ENCODE assay signal across 12 mouse cellular contexts in the genomic region with DNA sequence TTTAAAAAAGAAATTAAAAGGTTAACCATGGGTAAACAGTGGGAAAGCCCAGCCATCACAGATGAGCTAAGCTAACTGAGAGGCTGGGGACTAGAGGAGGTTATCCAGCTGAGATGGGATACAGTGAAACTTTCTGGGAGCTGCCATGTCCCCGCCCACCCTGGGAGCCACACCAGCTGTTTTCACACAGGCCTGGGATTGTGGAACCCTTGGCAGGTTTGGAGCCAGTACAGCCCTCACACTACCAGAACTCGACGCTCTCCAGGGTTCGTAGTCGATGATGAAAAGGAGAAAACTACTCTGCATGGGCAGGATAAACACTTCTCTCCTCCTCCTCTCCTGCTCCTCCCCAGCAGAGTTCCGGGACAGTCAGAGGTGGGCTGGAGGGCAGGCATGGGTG. TPM values are rescaled to one million over a fixed set of nuclear protein-coding genes. Genes with fewer than 3 reads are reported as not detected.
DNase-seq lines count a peak whose midpoint lies in the region; ATAC-seq lines count a peak whose summit lies in the region.
"Had no signal": no experiment of that assay in that cellular context is flagged by ENCODE, and none has a peak within 500 bp of the region (broad histone marks: within the 10 kb centered on the region; RNA-seq: fewer than 3 reads in every experiment).

No protein-coding gene starts in this region.

- peaks cover 15% of the 10 kb centered on the region for H3K4me1 ChIP-seq in heart, embryonic 12.5 days (replicated peaks)
- 0 out of 2 replicates have a peak, but pooled peaks cover 3% of the 10 kb centered on the region for H3K4me1 ChIP-seq in lung, embryonic 16.5 days (replicated peaks; ENCODE audit: control insufficient read depth, insufficient read depth, low read length)
- 0 out of 2 replicates have a peak, but pooled peaks cover 7% of the 10 kb centered on the region for H3K4me1 ChIP-seq in intestine, embryonic 15.5 days (replicated peaks)
- H3K4me1 ChIP-seq in stomach, embryonic 16.5 days (ENCODE audit: control insufficient read depth, insufficient read depth, low read length), result peaks cover 5% of the 10 kb centered on the region; the same call in 1 of the 2 replicates

- no peaks in the 10 kb centered on the region for H3K27me3 ChIP-seq in heart, embryonic 12.5 days (replicated peaks)
- H3K27me3 ChIP-seq in lung, embryonic 16.5 days (ENCODE audit: control insufficient read depth, insufficient read depth, low read depth, low read length), result no peaks in the 10 kb centered on the region
- H3K27me3 ChIP-seq in intestine, embryonic 15.5 days (replicated peaks), result no peaks in the 10 kb centered on the region
- H3K27me3 ChIP-seq in stomach, embryonic 16.5 days (ENCODE audit: control insufficient read depth, insufficient read depth, low read length), result no peaks in the 10 kb centered on the region

- no peak overlapping the region for H3K4me2 ChIP-seq in heart, embryonic 12.5 days
- no peak overlapping the region for H3K4me2 ChIP-seq in lung, embryonic 16.5 days (ENCODE audit: low read depth, low read length)
- no peak overlapping the region for H3K4me2 ChIP-seq in intestine, embryonic 15.5 days (replicated peaks)
- H3K4me2 ChIP-seq in stomach, embryonic 16.5 days (ENCODE audit: low read depth, low read length), result no peak overlapping the region

- H3K9me3 ChIP-seq in heart, embryonic 12.5 days (replicated peaks), result no peaks in the 10 kb centered on the region
- no peaks in the 10 kb centered on the region for H3K9me3 ChIP-seq in lung, embryonic 16.5 days (ENCODE audit: control insufficient read depth, low read length)
- no peaks in the 10 kb centered on the region for H3K9me3 ChIP-seq in intestine, embryonic 15.5 days
- no peaks in the 10 kb centered on the region for H3K9me3 ChIP-seq in stomach, embryonic 16.5 days (replicated peaks; ENCODE audit: control insufficient read depth, low read length)

- WGBS in heart, embryonic 12.5 days, result 48% methylated on average over 6 of the region's 6 CpGs
- WGBS in lung, embryonic 16.5 days, result 19% methylated on average over 6 of the region's 6 CpGs
- WGBS in intestine, embryonic 15.5 days, result 35% methylated on average over 6 of the region's 6 CpGs
- WGBS in stomach, embryonic 16.5 days, result 21% methylated on average over 6 of the region's 6 CpGs

- H3K4me3 ChIP-seq in heart, embryonic 12.5 days, result no peak overlapping the region
- H3K4me3 ChIP-seq in lung, embryonic 16.5 days (ENCODE audit: low read length), result no peak overlapping the region
- no peak overlapping the region for H3K4me3 ChIP-seq in intestine, embryonic 15.5 days (replicated peaks)
- no peak overlapping the region for H3K4me3 ChIP-seq in stomach, embryonic 16.5 days (replicated peaks; ENCODE audit: low read length)

- H3K27ac ChIP-seq in heart, embryonic 12.5 days (ENCODE audit: poor library complexity, severe bottlenecking), result no peak overlapping the region
- H3K27ac ChIP-seq in lung, embryonic 16.5 days (ENCODE audit: low read length), result no peak overlapping the region
- 0 out of 2 replicates have a peak overlapping the region, but pooled peaks have one; percentile 40 for H3K27ac ChIP-seq in intestine, embryonic 15.5 days
- H3K27ac ChIP-seq in stomach, embryonic 16.5 days (ENCODE audit: low read length), result peak overlapping the region; percentile 75

- peak; percentile 74 to 82 for DNase-seq in heart, adult 18-20 months
- no peak for DNase-seq in lung, adult 18-20 months
- no peak for DNase-seq in thymus, adult 18-20 months
- no peak for DNase-seq in adrenal gland, adult (ENCODE audit: inconsistent age in 2 of 2, low spot score in 1 of 2)
- DNase-seq: cerebellum, adult 11-12 months; liver had no signal

- no peak overlapping the region for H3K9ac ChIP-seq in heart, embryonic 12.5 days
- H3K9ac ChIP-seq in lung, embryonic 16.5 days (ENCODE audit: low read length), result no peak overlapping the region
- H3K9ac ChIP-seq in intestine, embryonic 15.5 days, result no peak overlapping the region
- peak overlapping the region; percentile 41; the same call in 1 of the 2 replicates for H3K9ac ChIP-seq in stomach, embryonic 16.5 days (ENCODE audit: low read length)

- no peaks in the 10 kb centered on the region for H3K36me3 ChIP-seq in heart, embryonic 12.5 days
- H3K36me3 ChIP-seq in lung, embryonic 16.5 days (ENCODE audit: control insufficient read depth, insufficient read depth, low read length), result no peaks in the 10 kb centered on the region
- no peaks in the 10 kb centered on the region for H3K36me3 ChIP-seq in intestine, embryonic 15.5 days
- H3K36me3 ChIP-seq in stomach, embryonic 16.5 days (ENCODE audit: control insufficient read depth, insufficient read depth, low read length), result no peaks in the 10 kb centered on the region
- H3K36me3 ChIP-seq: G1E had no signal

- no peak for ATAC-seq in heart, embryonic 12.5 days (ENCODE audit: insufficient number of reproducible peaks, low FRiP score)
- peak; percentile 58; the same call in 1 of the 2 replicates for ATAC-seq in lung, embryonic 16.5 days (ENCODE audit: low read depth)
- peak; percentile 83 for ATAC-seq in intestine, embryonic 15.5 days
- ATAC-seq in stomach, embryonic 16.5 days (ENCODE audit: insufficient read depth, low FRiP score), result peak; percentile 91
- ATAC-seq: inflammation-experienced regulatory T-cells, adult 6 months had no signal

RNA-seq across cellular contexts. Expression of a gene that starts 56.9 kb away (rescaled TPM):
- 10 to 100 TPM; 65.9 to 68.9 TPM for total RNA-seq in heart, adult 18-20 months (2021)
- 17.0 and 18.6 TPM in 2 replicates for polyA plus RNA-seq in heart, embryonic 12.5 days (2016; fragmentation: Nextera tagmentation; extraction: Ambion mirVana)
- 20.3 and 27.3 TPM in 2 replicates for polyA plus RNA-seq in lung, embryonic 16.5 days (2015; fragmentation: Nextera tagmentation; extraction: Ambion mirVana)
- 19.9 and 20.0 TPM in 2 replicates for polyA plus RNA-seq in intestine, embryonic 15.5 days (2015; fragmentation: Nextera tagmentation; extraction: Ambion mirVana)
- 21.4 and 24.6 TPM in 2 replicates for polyA plus RNA-seq in stomach, embryonic 16.5 days (2015; fragmentation: Nextera tagmentation; extraction: Ambion mirVana)
- total RNA-seq: G1E had no signal

Comparison
In these comparisons a context has a peak if more than half of its experiments do, and no peak if none do; other contexts are left out.
1. DNase-seq: peak in heart, adult 18-20 months (2 of 2); none in lung, adult 18-20 months (0 of 2), thymus, adult 18-20 months (0 of 2) and adrenal gland, adult (0 of 2).
2. H3K27ac ChIP-seq: peak in intestine, embryonic 15.5 days (single experiment) and stomach, embryonic 16.5 days (single experiment); none in heart, embryonic 12.5 days (single experiment) and lung, embryonic 16.5 days (single experiment).